21 mouse cellular contexts compared by ENCODE assay signal in the genomic region with DNA sequence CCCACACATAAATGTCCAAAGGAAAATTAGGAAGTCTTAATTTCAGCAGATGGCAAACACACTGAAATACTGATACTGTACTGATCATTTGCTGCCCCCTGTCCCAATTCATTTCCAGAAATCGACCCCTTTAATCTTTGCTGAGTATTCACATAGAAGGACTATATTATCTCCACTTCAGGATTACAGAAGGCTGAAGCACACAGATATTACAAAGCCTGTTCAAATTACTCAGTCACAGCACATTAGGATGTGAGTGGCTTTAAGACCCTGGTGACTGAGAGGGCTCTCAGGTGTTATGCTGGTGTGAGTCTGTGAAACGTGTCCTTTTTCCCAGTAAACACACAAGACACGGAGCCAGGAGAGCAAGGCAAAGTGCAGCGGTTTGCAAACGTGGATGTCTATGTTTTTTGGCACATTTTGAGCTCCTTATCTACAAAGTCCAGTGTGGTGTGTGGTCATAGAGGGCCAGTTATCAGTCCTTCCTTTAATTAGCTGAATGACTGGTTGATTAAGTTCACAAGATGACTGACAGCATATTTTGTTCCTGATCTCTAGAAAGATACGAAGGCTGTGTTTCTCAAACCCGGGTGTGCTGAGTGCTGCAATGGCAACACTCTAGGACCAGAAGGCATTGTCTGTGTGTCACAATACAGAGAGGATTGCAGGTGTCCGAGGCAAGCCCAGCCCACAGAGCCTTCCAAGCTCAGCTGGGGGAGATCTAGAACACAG.
DNase-seq lines count a peak whose midpoint lies in the region; ATAC-seq and TF ChIP-seq lines count a peak whose summit lies in the region.
"Had no signal": no experiment of that assay in that cellular context is flagged by ENCODE, and none has a peak within 500 bp of the region (broad histone marks: within the 10 kb centered on the region; RNA-seq: fewer than 3 reads in every experiment).

No protein-coding gene starts in this region.

- H3K4me2 ChIP-seq in embryonic facial prominence, embryonic 13.5 days, result no peak overlapping the region
- peak overlapping the region; percentile 43 for H3K4me2 ChIP-seq in liver, embryonic 14.5 days (ENCODE audit: low read depth)
- H3K4me2 ChIP-seq: heart, embryonic 13.5 days; lung, embryonic 15.5 days; midbrain, embryonic 12.5 days had no signal

- H3K27me3 ChIP-seq in embryonic facial prominence, embryonic 13.5 days, result no peaks in the 10 kb centered on the region
- no peaks in the 10 kb centered on the region for H3K27me3 ChIP-seq in embryonic facial prominence, embryonic 10.5 days (replicated peaks; ENCODE audit: low read depth, poor library complexity, severe bottlenecking)
- H3K27me3 ChIP-seq in MEL (ENCODE audit: control insufficient read depth in 1 of 2, insufficient read depth in 2 of 2, low read length in 2 of 2), result no peaks in the 10 kb centered on the region
- no peaks in the 10 kb centered on the region for H3K27me3 ChIP-seq in liver, embryonic 14.5 days (ENCODE audit: control insufficient read depth, insufficient read depth, low read length)
- H3K27me3 ChIP-seq: heart, embryonic 13.5 days; lung, embryonic 15.5 days; midbrain, embryonic 12.5 days had no signal

- no peak for TF ChIP-seq CTCF in MEL (IDR thresholded peaks at IDR 0.05 in 2 of 3, conservative IDR thresholded peaks at IDR 0.05 in 1 of 3; ENCODE audit: control insufficient read depth in 1 of 3, insufficient read depth in 1 of 3, low read depth in 2 of 3, low read length in 3 of 3, poor library complexity in 1 of 3, severe bottlenecking in 1 of 3)
- TF ChIP-seq CTCF in liver, embryonic 14.5 days (IDR thresholded peaks at IDR 0.05; ENCODE audit: low read depth), result no peak

- no peak for TF ChIP-seq POLR2A in MEL (IDR thresholded peaks at IDR 0.05; ENCODE audit: control insufficient read depth in 1 of 2, insufficient read depth in 1 of 2, low read depth in 1 of 2, low read length in 2 of 2, poor library complexity in 1 of 2)

- H3K4me1 ChIP-seq in embryonic facial prominence, embryonic 13.5 days, result peaks cover 9% of the 10 kb centered on the region
- H3K4me1 ChIP-seq in embryonic facial prominence, embryonic 10.5 days, result 0 out of 2 replicates have a peak, but pooled peaks cover 3% of the 10 kb centered on the region
- peaks cover 21 to 30% of the 10 kb centered on the region in 2 experiments for H3K4me1 ChIP-seq in MEL (ENCODE audit: control insufficient read depth in 1 of 2, insufficient read depth in 2 of 2, low read length in 2 of 2)
- H3K4me1 ChIP-seq in liver, embryonic 14.5 days (replicated peaks; ENCODE audit: control insufficient read depth in 2 of 2, insufficient read depth in 2 of 2, low read length in 1 of 2), result peaks cover 4 to 10% of the 10 kb centered on the region in 2 experiments; a peak in 3 of 4 replicates
- H3K4me1 ChIP-seq: lung, embryonic 15.5 days; midbrain, embryonic 12.5 days had no signal

- no peaks in the 10 kb centered on the region for H3K36me3 ChIP-seq in embryonic facial prominence, embryonic 13.5 days
- no peaks in the 10 kb centered on the region for H3K36me3 ChIP-seq in embryonic facial prominence, embryonic 10.5 days (replicated peaks)
- H3K36me3 ChIP-seq in MEL (ENCODE audit: control insufficient read depth in 1 of 2, insufficient read depth in 2 of 2, low read length in 2 of 2), result peaks cover 0 to 41% of the 10 kb centered on the region in 2 experiments; a peak in 2 of 4 replicates
- H3K36me3 ChIP-seq in liver, embryonic 14.5 days (replicated peaks; ENCODE audit: control insufficient read depth, insufficient read depth, low read depth), result no peaks in the 10 kb centered on the region
- H3K36me3 ChIP-seq: forebrain, embryonic 10.5 days; heart, embryonic 13.5 days; lung, embryonic 15.5 days; midbrain, embryonic 12.5 days had no signal

- no peak overlapping the region for H3K9ac ChIP-seq in embryonic facial prominence, embryonic 13.5 days
- H3K9ac ChIP-seq in MEL (ENCODE audit: control insufficient read depth, low read depth, low read length, poor library complexity, severe bottlenecking), result peak overlapping the region; percentile 30
- no peak overlapping the region for H3K9ac ChIP-seq in liver, embryonic 14.5 days (replicated peaks)
- H3K9ac ChIP-seq: heart, embryonic 13.5 days; lung, embryonic 15.5 days; midbrain, embryonic 12.5 days had no signal

- TF ChIP-seq RAD21 in MEL (IDR thresholded peaks at IDR 0.05; ENCODE audit: low read depth, low read length), result no peak

- no peak overlapping the region for H3K4me3 ChIP-seq in embryonic facial prominence, embryonic 13.5 days
- H3K4me3 ChIP-seq in embryonic facial prominence, embryonic 10.5 days, result no peak overlapping the region
- H3K4me3 ChIP-seq in MEL (ENCODE audit: control insufficient read depth in 1 of 2, insufficient read depth in 1 of 2, low read depth in 2 of 2, low read length in 2 of 2), result peak overlapping the region; percentile 14 to 28; a peak in 2 of 4 replicates
- H3K4me3 ChIP-seq in liver, embryonic 14.5 days (ENCODE audit: insufficient read depth in 1 of 2, low read depth in 2 of 2, low read length in 2 of 2), result 0 out of 4 replicates have a peak overlapping the region, but pooled peaks of 1 of the 2 experiments have one; percentile 3
- H3K4me3 ChIP-seq: forebrain, embryonic 10.5 days; heart, embryonic 13.5 days; lung, embryonic 15.5 days; midbrain, embryonic 12.5 days had no signal

- peak; percentile 90 to 92 for TF ChIP-seq EP300 in MEL (IDR thresholded peaks at IDR 0.05; ENCODE audit: low read depth in 1 of 2, low read length in 2 of 2)
- TF ChIP-seq EP300 in liver, embryonic 14.5 days (IDR thresholded peaks at IDR 0.05; ENCODE audit: low read depth), result peak; percentile 76

- no peaks in the 10 kb centered on the region for H3K9me3 ChIP-seq in embryonic facial prominence, embryonic 13.5 days
- no peaks in the 10 kb centered on the region for H3K9me3 ChIP-seq in embryonic facial prominence, embryonic 10.5 days
- H3K9me3 ChIP-seq in MEL (replicated peaks; ENCODE audit: insufficient read depth, low read length), result no peaks in the 10 kb centered on the region
- no peaks in the 10 kb centered on the region for H3K9me3 ChIP-seq in liver, embryonic 14.5 days (ENCODE audit: control insufficient read depth, low read length)
- H3K9me3 ChIP-seq: forebrain, embryonic 10.5 days; heart, embryonic 13.5 days; lung, embryonic 15.5 days; midbrain, embryonic 12.5 days had no signal

- peak overlapping the region; percentile 64; the same call in 1 of the 2 replicates for H3K27ac ChIP-seq in embryonic facial prominence, embryonic 13.5 days
- H3K27ac ChIP-seq in embryonic facial prominence, embryonic 10.5 days (replicated peaks), result no peak overlapping the region
- peak overlapping the region; percentile 35 for H3K27ac ChIP-seq in MEL (ENCODE audit: control insufficient read depth, low read depth, low read length)
- H3K27ac ChIP-seq in liver, embryonic 14.5 days, result no peak overlapping the region
- H3K27ac ChIP-seq: forebrain, embryonic 10.5 days; heart, embryonic 13.5 days; kidney, postnatal 0 days; lung, embryonic 15.5 days; midbrain, embryonic 12.5 days; stomach, postnatal 0 days had no signal

- no peak for DNase-seq in embryonic facial prominence, embryonic 10.5 days (ENCODE audit: low spot score)
- DNase-seq in MEL (ENCODE audit: low read depth, low spot score), result peak; percentile 68
- peak; percentile 16 to 36 (median 32) for DNase-seq in liver, embryonic 14.5 days (ENCODE audit: low read depth in 3 of 3, low spot score in 3 of 3)
- DNase-seq in urinary bladder, adult 18-20 months (ENCODE audit: low spot score in 2 of 2), result no peak
- no peak for DNase-seq in adrenal gland, postnatal 10 days
- DNase-seq in urinary bladder, postnatal 25 days (ENCODE audit: low spot score), result no peak
- DNase-seq: cerebellum, adult 8-10 months; gastrocnemius, postnatal 36 days; heart, postnatal 4 days; layer of hippocampus, adult 9-11 months; left cerebral cortex, postnatal 4 days; thymus, postnatal 25 days had no signal

- no peak for ATAC-seq in embryonic facial prominence, embryonic 13.5 days (ENCODE audit: insufficient number of reproducible peaks, insufficient read depth, low FRiP score, low TSS enrichment, low read depth)
- peak; percentile 72 for ATAC-seq in erythroid progenitor cell, adult 5-6 weeks (replicated peaks; ENCODE audit: low FRiP score, poor library complexity, severe bottlenecking)
- ATAC-seq in liver, embryonic 14.5 days (ENCODE audit: insufficient read depth), result peak; percentile 83
- ATAC-seq: inflammation-experienced regulatory T-cells, adult 6 months had no signal

- 59% methylated on average over 8 of the region's 8 CpGs for WGBS in embryonic facial prominence, embryonic 13.5 days
- WGBS in embryonic facial prominence, embryonic 10.5 days, result 74% methylated on average over 8 of the region's 8 CpGs
- WGBS in liver, embryonic 14.5 days (ENCODE audit: insufficient replicate concordance), result 14% methylated on average over 8 of the region's 8 CpGs

- no peaks in the 10 kb centered on the region for H3K79me2 ChIP-seq in MEL (ENCODE audit: control insufficient read depth, insufficient read depth, low read length, poor library complexity)

TF ChIP-seq in MEL, 35 proteins besides CTCF, POLR2A, EP300 and RAD21 (continues in another document):
- TF ChIP-seq MAX (IDR thresholded peaks at IDR 0.05; ENCODE audit: low read length) (0 out of 2 replicates have a peak, but pooled peaks have one; percentile 21), USF1 (IDR thresholded peaks at IDR 0.05; ENCODE audit: low read depth, low read length) (no peak), USF2 (IDR thresholded peaks at IDR 0.05; ENCODE audit: borderline replicate concordance in 1 of 2, insufficient read depth in 1 of 2, low read depth in 1 of 2, low read length in 2 of 2) (no peak), MEF2A (IDR thresholded peaks at IDR 0.05; ENCODE audit: extremely low read depth, insufficient replicate concordance, low read depth, low read length, poor library complexity, severe bottlenecking) (peak; percentile 8; the same call in 1 of the 2 replicates), MYC (IDR thresholded peaks at IDR 0.05; ENCODE audit: low read depth, low read length) (peak; percentile 70), RCOR1 (IDR thresholded peaks at IDR 0.05; ENCODE audit: low read depth, low read length) (peak; percentile 80), TCF12 (IDR thresholded peaks at IDR 0.05; ENCODE audit: low read depth, low read length) (peak; percentile 93), TBP (IDR thresholded peaks at IDR 0.05; ENCODE audit: low read depth, low read length) (0 out of 2 replicates have a peak, but pooled peaks have one; percentile 35), NELFE (IDR thresholded peaks at IDR 0.05; ENCODE audit: low read depth, low read length) (no peak), ZNF384 (IDR thresholded peaks at IDR 0.05; ENCODE audit: low read depth, low read length) (no peak), POLR2AphosphoS2 (IDR thresholded peaks at IDR 0.05; ENCODE audit: low read length) (no peak), KAT2A (conservative IDR thresholded peaks at IDR 0.05; ENCODE audit: low read depth, low read length) (no peak), GATA1 (IDR thresholded peaks at IDR 0.05; ENCODE audit: low read depth, low read length) (peak; percentile 95), MAZ (IDR thresholded peaks at IDR 0.05; ENCODE audit: low read depth, low read length) (0 out of 2 replicates have a peak, but pooled peaks have one; percentile 33), HCFC1 (IDR thresholded peaks at IDR 0.05; ENCODE audit: low read depth, low read length) (no peak)

Comparison
In these comparisons a context has a peak if more than half of its experiments do, and no peak if none do; other contexts are left out.
1. H3K27ac ChIP-seq: peak in embryonic facial prominence, embryonic 13.5 days (single experiment) and MEL (single experiment); none in embryonic facial prominence, embryonic 10.5 days (single experiment) and liver, embryonic 14.5 days (single experiment).
2. H3K4me3 ChIP-seq: peak in MEL (2 of 2); none in embryonic facial prominence, embryonic 13.5 days (single experiment) and embryonic facial prominence, embryonic 10.5 days (single experiment).
3. DNase-seq: peak in MEL (single experiment) and liver, embryonic 14.5 days (3 of 3); none in embryonic facial prominence, embryonic 10.5 days (single experiment), urinary bladder, adult 18-20 months (0 of 2), adrenal gland, postnatal 10 days (single experiment) and urinary bladder, postnatal 25 days (single experiment).